In the genomic region with DNA sequence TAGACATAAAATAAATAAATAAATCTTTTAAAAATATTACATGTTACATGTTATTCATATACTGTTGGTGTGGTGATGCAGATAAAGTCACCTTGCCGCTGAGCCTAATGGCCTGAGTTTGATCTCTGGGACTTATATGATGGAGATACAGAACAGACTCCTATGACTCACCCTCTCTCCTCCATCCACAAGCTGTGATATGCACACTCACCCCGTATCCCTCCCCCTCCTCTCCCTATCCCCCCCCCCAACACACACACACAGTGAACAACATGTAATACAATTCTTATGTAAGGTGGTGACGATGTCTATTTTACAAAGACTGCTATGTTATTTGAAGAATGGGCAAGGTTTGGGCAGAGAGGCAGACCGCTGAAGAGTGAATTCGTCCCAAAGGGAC, we compare ENCODE assay signal across 17 mouse cellular contexts. TPM values are rescaled to one million over a fixed set of nuclear protein-coding genes. Genes with fewer than 3 reads are reported as not detected.
DNase-seq lines count a peak whose midpoint lies in the region; ATAC-seq and TF ChIP-seq lines count a peak whose summit lies in the region.
"Had no signal": no experiment of that assay in that cellular context is flagged by ENCODE, and none has a peak within 500 bp of the region (broad histone marks: within the 10 kb centered on the region; RNA-seq: fewer than 3 reads in every experiment).

No protein-coding gene starts in this region.

- peaks cover 8% of the 10 kb centered on the region; the same call in 1 of the 2 replicates for H3K4me1 ChIP-seq in hindbrain, postnatal 0 days (ENCODE audit: insufficient read depth, low read length)
- peaks cover 21% of the 10 kb centered on the region for H3K4me1 ChIP-seq in hindbrain, embryonic 13.5 days (replicated peaks)
- peaks cover 98% of the 10 kb centered on the region for H3K4me1 ChIP-seq in megakaryocyte, embryonic 14.5 days
- H3K4me1 ChIP-seq in liver, embryonic 11.5 days (replicated peaks; ENCODE audit: control insufficient read depth, insufficient read depth, low read length), result peaks cover 46% of the 10 kb centered on the region
- H3K4me1 ChIP-seq in stomach, embryonic 15.5 days, result peaks cover 5% of the 10 kb centered on the region; the same call in 1 of the 2 replicates

- TF ChIP-seq CTCF in hindbrain, postnatal 0 days (IDR thresholded peaks at IDR 0.05; ENCODE audit: low read depth), result no peak

- no peaks in the 10 kb centered on the region for H3K36me3 ChIP-seq in hindbrain, postnatal 0 days (ENCODE audit: insufficient read depth, low read length)
- H3K36me3 ChIP-seq in hindbrain, embryonic 13.5 days, result no peaks in the 10 kb centered on the region
- H3K36me3 ChIP-seq in megakaryocyte, embryonic 14.5 days (replicated peaks; ENCODE audit: low read length), result no peaks in the 10 kb centered on the region
- H3K36me3 ChIP-seq in liver, embryonic 11.5 days (ENCODE audit: control insufficient read depth, insufficient read depth, low read length), result no peaks in the 10 kb centered on the region
- H3K36me3 ChIP-seq in stomach, embryonic 15.5 days, result no peaks in the 10 kb centered on the region
- H3K36me3 ChIP-seq: embryonic facial prominence, embryonic 15.5 days; forebrain, embryonic 12.5 days; heart, embryonic 10.5 days; hindbrain, embryonic 15.5 days; limb, embryonic 15.5 days had no signal

- H3K4me2 ChIP-seq in hindbrain, postnatal 0 days (ENCODE audit: low read depth, low read length), result no peak overlapping the region
- no peak overlapping the region for H3K4me2 ChIP-seq in hindbrain, embryonic 13.5 days
- H3K4me2 ChIP-seq in liver, embryonic 11.5 days, result 0 out of 2 replicates have a peak overlapping the region, but pooled peaks have one; percentile 46
- H3K4me2 ChIP-seq in stomach, embryonic 15.5 days, result no peak overlapping the region
- H3K4me2 ChIP-seq: embryonic facial prominence, embryonic 15.5 days; forebrain, embryonic 12.5 days; hindbrain, embryonic 15.5 days; limb, embryonic 15.5 days had no signal

- no peak overlapping the region for H3K4me3 ChIP-seq in hindbrain, postnatal 0 days (ENCODE audit: low read length)
- no peak overlapping the region for H3K4me3 ChIP-seq in hindbrain, embryonic 13.5 days
- peak overlapping the region; percentile 38 for H3K4me3 ChIP-seq in megakaryocyte, embryonic 14.5 days (replicated peaks)
- H3K4me3 ChIP-seq in liver, embryonic 11.5 days (ENCODE audit: low read depth, low read length), result no peak overlapping the region
- H3K4me3 ChIP-seq in stomach, embryonic 15.5 days (replicated peaks), result no peak overlapping the region
- H3K4me3 ChIP-seq: embryonic facial prominence, embryonic 15.5 days; forebrain, embryonic 12.5 days; heart, embryonic 10.5 days; hindbrain, embryonic 15.5 days; limb, embryonic 15.5 days had no signal

- ATAC-seq in hindbrain, postnatal 0 days, result peak; percentile 63
- no peak for ATAC-seq in hindbrain, embryonic 13.5 days (ENCODE audit: low FRiP score)
- no peak for ATAC-seq in megakaryocyte, adult 5-6 weeks (ENCODE audit: poor library complexity, severe bottlenecking)
- no peak for ATAC-seq in liver, embryonic 11.5 days (replicated peaks; ENCODE audit: low FRiP score)
- no peak for ATAC-seq in stomach, embryonic 15.5 days (ENCODE audit: insufficient read depth, low FRiP score, low read depth)
- ATAC-seq: midbrain, embryonic 16.5 days had no signal

- no peak for DNase-seq in hindbrain, postnatal 0 days (ENCODE audit: low spot score)
- DNase-seq in liver, embryonic 11.5 days (ENCODE audit: low spot score), result no peak
- no peak for DNase-seq in c-Kit-positive CD71-positive TER-119-positive erythroid progenitor cells, embryonic 14.5 days (ENCODE audit: low spot score)
- DNase-seq: cerebellum, adult 9-10 months; gastrocnemius, postnatal 36 days; right cerebral cortex, postnatal 14 days; thymus, adult 18-20 months had no signal

- H3K27ac ChIP-seq in hindbrain, postnatal 0 days, result no peak overlapping the region
- no peak overlapping the region for H3K27ac ChIP-seq in hindbrain, embryonic 13.5 days
- H3K27ac ChIP-seq in liver, embryonic 11.5 days (ENCODE audit: low read depth, low read length), result peak overlapping the region; percentile 99; the same call in 1 of the 2 replicates
- H3K27ac ChIP-seq in stomach, embryonic 15.5 days, result peak overlapping the region; percentile 3; the same call in 1 of the 2 replicates
- H3K27ac ChIP-seq: embryonic facial prominence, embryonic 15.5 days; forebrain, embryonic 12.5 days; hindbrain, embryonic 15.5 days; limb, embryonic 15.5 days had no signal

- no peaks in the 10 kb centered on the region for H3K9me3 ChIP-seq in hindbrain, postnatal 0 days (ENCODE audit: low read length)
- no peaks in the 10 kb centered on the region for H3K9me3 ChIP-seq in hindbrain, embryonic 13.5 days
- no peaks in the 10 kb centered on the region for H3K9me3 ChIP-seq in megakaryocyte, embryonic 14.5 days
- no peaks in the 10 kb centered on the region for H3K9me3 ChIP-seq in liver, embryonic 11.5 days (ENCODE audit: control insufficient read depth, low read length)
- no peaks in the 10 kb centered on the region for H3K9me3 ChIP-seq in stomach, embryonic 15.5 days
- H3K9me3 ChIP-seq: embryonic facial prominence, embryonic 15.5 days; forebrain, embryonic 12.5 days; heart, embryonic 10.5 days; hindbrain, embryonic 15.5 days; limb, embryonic 15.5 days had no signal

- H3K9ac ChIP-seq in hindbrain, postnatal 0 days (replicated peaks; ENCODE audit: low read length), result no peak overlapping the region
- H3K9ac ChIP-seq in hindbrain, embryonic 13.5 days, result no peak overlapping the region
- no peak overlapping the region for H3K9ac ChIP-seq in liver, embryonic 11.5 days (ENCODE audit: low read depth, low read length)
- no peak overlapping the region for H3K9ac ChIP-seq in stomach, embryonic 15.5 days
- H3K9ac ChIP-seq: embryonic facial prominence, embryonic 15.5 days; forebrain, embryonic 12.5 days; hindbrain, embryonic 15.5 days; limb, embryonic 15.5 days had no signal

- WGBS in hindbrain, postnatal 0 days, result 78% methylated on average over 5 of the region's 5 CpGs
- WGBS in hindbrain, embryonic 13.5 days, result 84% methylated on average over 5 of the region's 5 CpGs
- WGBS in liver, embryonic 11.5 days, result 67% methylated on average over 5 of the region's 5 CpGs
- WGBS in stomach, embryonic 15.5 days, result 57% methylated on average over 5 of the region's 5 CpGs

- H3K27me3 ChIP-seq in hindbrain, postnatal 0 days (ENCODE audit: insufficient read depth, low read length), result no peaks in the 10 kb centered on the region
- H3K27me3 ChIP-seq in hindbrain, embryonic 13.5 days, result no peaks in the 10 kb centered on the region
- H3K27me3 ChIP-seq in megakaryocyte, embryonic 14.5 days (replicated peaks), result no peaks in the 10 kb centered on the region
- no peaks in the 10 kb centered on the region for H3K27me3 ChIP-seq in liver, embryonic 11.5 days (replicated peaks; ENCODE audit: control insufficient read depth, insufficient read depth, low read length)
- H3K27me3 ChIP-seq in stomach, embryonic 15.5 days (replicated peaks), result no peaks in the 10 kb centered on the region
- H3K27me3 ChIP-seq: embryonic facial prominence, embryonic 15.5 days; forebrain, embryonic 12.5 days; hindbrain, embryonic 15.5 days; limb, embryonic 15.5 days had no signal

RNA-seq across cellular contexts. Expression of gene Cd47, which starts 0.7 kb away (rescaled TPM):
- total RNA-seq in hindbrain, postnatal 0 days (2014; rRNA removed), result 38.9 and 44.3 TPM in 2 replicates
- polyA plus RNA-seq in hindbrain, postnatal 0 days (2015; fragmentation: Nextera tagmentation; extraction: Ambion mirVana), result 235 and 238 TPM in 2 replicates
- polyA plus RNA-seq in hindbrain, embryonic 13.5 days (2015; fragmentation: Nextera tagmentation; extraction: Ambion mirVana), result 110 and 119 TPM in 2 replicates
- polyA plus RNA-seq in megakaryocyte, embryonic 14.5 days (2012; ENCODE audit: insufficient read depth, low replicate concordance), result 98.5 and 119 TPM in 2 replicates
- 343 and 360 TPM in 2 replicates for total RNA-seq in megakaryocyte, adult 5-6 weeks (2015)
- total RNA-seq in megakaryocyte, adult 5-6 weeks (2017), result 145 and 164 TPM in 2 replicates
- polyA plus RNA-seq in liver, embryonic 11.5 days (2014; fragmentation: Nextera tagmentation; extraction: Ambion mirVana), result 261 and 281 TPM in 2 replicates
- polyA plus RNA-seq in stomach, embryonic 15.5 days (2015; fragmentation: Nextera tagmentation; extraction: Ambion mirVana), result 90.4 and 103 TPM in 2 replicates

Comparison
In these comparisons a context has a peak if more than half of its experiments do, and no peak if none do; other contexts are left out.
1. H3K27ac ChIP-seq: peak in liver, embryonic 11.5 days (single experiment) and stomach, embryonic 15.5 days (single experiment); none in hindbrain, postnatal 0 days (single experiment) and hindbrain, embryonic 13.5 days (single experiment).